Mouse (Mus musculus) left cerebral cortex, adult 8-10 months (tissue): ENCODE measurements at regions not wholly inside any gene's neighbourhood (a gene's known extent, or its start where the extent isn't known, plus 50 kb on each side); places are given as distances from the start of the nearest gene placed in this dataset.
A peak's percentile ranks its signal among the peaks of the same experiment; 100 is the strongest.

ENCODE experiments used
- DNase-seq, 2 experiments: peaks; one replicate each; pipeline ENCODE4 v3.0.0; 2022; ENCODE audit warnings: low spot score in 2 of 2

DNA sequence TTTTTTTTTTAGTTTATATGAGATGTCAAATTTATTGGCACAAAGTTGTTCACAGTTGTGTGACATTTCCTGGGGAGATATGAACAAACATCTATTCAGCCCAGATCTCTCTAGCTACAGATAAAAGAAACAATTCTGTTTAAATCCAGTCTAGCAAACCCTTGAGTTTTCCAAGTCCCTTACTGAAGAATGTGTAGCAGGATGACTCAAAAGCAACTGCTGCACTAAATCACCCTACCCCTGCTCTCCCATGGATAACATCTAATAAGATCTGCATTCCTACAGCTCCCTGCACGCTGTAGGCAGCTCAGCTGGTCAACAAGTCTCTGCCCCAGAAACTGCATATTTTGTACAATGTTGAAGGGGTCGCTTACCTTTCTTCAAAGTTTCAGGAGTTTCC, 1242.6 kb upstream of the Lrrc6 start:
- no peak for DNase-seq

DNA sequence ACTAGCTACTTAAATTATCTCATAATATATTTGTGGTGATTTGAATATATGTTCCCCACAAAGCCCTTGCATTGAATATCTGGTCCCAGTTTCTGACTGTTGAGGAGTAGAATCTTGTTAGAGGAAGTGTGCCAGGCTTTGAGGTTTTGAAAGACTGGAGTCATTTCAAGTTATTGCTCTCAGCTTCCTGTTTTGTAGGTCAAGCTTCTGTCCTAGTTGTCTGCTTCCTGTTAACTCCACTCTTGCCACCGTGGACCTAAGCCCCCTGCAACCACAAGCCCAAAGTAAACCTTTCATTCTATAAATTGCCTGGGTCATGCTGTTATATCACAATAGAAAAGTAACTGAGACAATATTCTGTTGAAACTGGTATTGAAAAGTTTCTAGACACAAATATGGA, 1232.3 kb upstream of the Lrrc6 start:
- no peak for DNase-seq

DNA sequence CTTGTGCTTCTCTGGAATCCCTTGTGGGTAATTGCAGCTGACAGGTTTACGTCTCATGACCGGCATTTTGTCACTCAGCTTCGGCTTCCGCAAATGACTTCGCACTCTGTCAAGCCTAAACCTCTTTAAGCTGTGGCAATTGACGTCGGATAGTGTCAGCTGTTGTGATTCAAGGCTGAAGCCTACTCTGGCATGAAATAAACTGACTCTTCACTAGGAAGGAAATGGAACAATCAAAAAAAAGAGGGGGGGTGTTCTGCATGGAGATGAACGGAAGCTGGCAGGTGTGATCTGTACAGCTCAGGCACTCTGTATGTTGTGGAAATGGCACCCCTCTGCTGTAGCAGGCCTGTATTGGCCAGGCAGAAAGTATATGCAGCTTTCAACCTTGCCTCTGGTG, 1228.8 kb upstream of the Lrrc6 start:
- DNase-seq = no peak

DNA sequence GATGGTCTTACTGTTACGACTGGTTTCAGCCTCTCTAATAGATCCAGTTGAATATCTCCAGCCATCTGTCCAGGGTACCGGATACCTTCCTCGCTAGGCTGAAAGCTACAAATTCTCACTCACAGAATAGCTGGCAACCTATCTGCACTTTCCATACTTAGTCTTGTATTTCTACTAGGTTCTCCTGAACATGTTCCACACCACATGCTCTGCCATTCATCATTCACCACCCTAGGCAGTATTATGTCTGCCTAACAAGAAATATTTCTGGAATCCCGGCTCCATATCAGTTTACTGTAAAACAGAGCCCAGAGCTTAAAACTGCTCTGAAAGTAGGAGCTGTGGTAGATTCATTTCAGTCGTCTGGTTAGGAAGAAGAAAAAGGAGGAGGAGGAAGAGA, 1224.5 kb upstream of the Lrrc6 start:
- no peak for DNase-seq

DNA sequence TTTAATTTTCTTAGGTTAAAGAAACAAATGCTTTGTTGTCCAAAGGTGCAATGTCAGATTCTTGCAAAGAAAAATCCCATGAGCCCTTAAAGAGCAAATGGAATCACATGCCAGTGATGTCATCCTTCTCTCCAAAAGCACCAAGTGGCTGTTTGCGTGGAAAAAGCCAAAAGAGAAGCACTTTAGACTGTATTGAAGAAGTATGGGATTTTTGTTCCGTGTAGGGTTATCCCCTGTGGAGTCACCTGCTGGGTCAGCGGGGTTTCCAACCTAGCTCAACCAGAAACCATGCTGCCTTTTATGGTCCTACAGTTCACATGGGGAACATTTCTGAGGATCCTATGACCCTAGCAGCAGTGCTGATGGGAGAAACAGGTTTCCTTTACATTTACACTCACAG, 1213.5 kb upstream of the Lrrc6 start:
- no peak for DNase-seq

DNA sequence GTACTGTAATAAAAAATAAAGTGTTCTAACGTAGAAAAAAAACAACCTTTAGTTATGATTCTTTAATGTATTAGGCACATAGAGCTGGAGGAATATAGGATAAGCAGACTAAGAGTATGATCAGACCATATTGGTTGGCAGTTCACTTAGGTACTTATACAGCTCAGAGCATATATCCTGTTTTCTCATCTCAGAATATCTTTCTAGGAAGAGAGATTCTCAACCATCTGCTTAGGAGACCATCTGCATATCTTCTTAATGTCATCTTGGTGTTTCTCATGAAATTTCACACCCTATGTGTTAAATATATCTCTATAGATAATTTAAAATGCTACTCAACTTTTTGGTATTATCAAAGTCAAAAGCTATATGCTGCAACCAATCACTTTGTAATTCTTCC, 1185.4 kb upstream of the Lrrc6 start:
- no peak for DNase-seq

DNA sequence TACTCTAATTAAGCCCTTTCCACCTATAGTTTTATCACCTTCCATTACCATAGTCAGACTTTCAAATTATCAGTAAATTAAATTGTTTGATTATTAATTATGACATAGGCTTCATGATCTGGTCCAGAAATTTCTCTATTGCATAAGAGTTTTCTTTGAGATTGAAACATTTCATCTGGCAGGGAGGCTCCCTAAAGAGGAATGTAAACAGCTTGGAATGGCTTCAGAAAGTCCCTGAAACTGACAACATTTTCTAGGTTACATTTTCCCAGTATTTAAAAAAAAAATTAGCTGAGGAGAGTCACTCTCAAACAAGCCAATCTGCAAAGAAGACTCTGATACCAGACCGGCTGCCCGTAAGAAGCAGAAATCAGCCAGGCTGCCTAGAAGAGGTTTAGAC, 1172.6 kb upstream of the Lrrc6 start:
- no peak for DNase-seq

DNA sequence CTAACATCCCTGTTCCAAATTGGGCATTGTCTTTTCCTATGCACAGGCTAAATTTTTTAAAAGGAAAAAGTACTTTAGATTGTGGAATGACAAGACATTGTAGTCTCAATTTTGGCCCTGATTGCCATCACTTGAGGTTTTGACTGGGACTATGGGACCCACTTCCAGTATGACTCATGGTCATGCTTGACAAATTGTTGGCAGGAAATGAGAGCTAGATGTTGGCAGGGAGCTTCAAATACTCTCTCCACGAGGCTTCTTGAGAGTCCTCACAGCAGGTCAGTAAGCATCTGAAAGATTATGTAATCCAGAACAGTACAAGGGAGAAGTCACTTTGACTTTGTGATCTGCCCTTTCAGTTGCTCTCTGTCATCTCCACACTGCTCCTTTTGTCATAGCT, 1135.4 kb upstream of the Lrrc6 start:
- no peak for DNase-seq

DNA sequence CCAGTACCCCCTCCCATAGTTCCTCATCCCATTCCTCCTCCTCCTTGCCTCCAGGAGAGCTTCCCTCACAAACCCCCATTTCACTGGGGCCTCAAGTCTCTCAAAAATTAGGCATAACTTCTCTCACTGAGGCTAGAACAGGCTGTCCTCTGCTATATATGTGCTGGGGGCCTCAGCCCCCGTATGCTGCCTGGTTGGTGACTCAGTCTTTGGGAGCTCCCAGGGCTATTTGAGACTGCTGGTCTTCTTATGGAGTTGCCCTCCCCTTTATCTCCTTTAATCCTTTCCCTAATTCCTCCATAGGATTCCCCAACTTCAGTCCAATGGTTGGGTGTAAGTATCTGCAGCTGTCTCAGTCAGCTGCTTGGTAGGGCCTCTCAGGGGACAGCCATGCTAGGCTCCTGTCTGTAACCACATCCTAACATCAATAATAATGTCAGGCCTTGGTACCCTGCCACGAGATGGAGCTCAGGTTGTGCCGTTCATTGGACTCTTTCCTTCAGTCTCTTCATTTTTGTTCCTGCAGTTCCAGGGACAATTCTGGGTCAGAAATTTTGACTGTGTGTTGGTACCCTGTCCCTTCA, 1126.1 kb upstream of the Lrrc6 start:
- no peak for DNase-seq

DNA sequence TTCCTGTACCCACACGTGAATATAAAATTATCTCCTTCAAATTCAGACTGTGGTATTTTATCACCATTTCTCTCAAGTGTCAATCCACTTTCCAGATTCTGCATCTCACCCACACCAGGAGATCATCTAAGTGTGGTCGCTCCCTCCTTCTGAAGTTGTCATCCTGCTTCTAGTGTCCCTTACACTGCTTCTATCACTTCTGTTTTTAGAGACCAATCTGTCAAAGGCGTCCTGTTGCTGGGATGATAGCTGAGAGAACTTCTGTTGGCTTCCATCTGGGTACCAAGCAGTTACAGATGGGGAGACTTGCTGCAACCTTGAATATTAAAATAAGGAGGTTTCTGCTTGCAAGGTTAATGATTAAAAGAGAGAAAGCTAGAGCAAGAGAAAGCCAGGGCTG, 1111.2 kb upstream of the Lrrc6 start:
- DNase-seq = peak in 1 of 2 experiments; percentile 29

DNA sequence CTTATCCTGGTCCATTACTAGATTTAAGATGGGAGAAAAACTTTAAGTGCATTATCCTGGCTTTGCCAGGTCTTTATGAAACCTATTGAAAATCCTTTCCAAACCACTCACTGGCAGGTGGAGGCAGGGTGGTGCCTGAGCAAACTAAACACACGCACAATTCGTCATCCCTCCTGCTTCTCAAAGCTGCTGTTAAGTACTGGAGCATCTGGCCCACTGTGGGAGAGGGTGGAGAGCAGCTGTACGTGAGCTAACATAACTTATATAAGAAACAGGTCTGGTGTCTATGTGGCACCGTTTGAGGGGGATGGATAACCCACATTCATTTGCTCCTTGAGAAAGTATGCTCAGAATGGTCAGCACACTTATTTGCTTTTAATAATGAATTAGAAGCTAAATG, 1097.7 kb upstream of the Lrrc6 start:
- DNase-seq = peak in 1 of 2 experiments; percentile 46

DNA sequence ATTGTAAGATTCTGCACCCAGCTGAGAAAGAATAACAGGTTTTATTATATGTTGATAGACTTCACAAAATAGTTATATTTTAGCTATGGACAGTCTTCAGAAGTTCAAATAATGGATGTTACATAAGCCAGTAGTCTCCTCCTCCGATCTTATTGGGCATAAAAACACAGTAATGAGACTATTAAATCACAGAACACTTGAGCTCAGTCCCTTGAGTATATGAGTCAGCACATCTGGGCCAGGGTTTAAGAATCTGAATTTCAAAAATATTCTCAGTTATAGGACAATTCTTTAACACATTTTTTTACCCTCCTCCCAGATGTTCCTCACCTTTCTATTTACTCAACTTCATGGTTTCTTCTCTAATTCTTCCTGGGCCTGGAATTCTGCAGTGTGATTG, 1075.9 kb upstream of the Lrrc6 start:
- no peak for DNase-seq

DNA sequence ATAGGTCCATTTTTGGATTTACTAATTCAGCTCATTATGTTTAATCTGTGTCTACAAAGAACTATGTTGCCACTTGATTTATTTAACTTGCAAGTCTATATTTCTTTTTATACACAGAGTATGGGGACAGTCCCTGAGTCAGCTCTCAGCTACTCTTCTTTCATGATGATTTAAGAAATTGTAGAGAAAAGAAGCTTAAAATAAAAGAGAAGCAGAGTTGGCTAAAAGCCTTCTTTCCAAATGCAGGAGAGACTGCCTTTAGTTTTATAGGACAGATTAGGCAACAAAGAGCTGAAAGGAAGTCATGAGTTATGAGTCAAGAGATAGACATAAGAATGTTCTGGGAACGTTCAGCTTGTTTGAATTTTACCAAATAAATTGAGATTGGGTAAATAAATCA, 1070.9 kb upstream of the Lrrc6 start:
- DNase-seq = no peak

DNA sequence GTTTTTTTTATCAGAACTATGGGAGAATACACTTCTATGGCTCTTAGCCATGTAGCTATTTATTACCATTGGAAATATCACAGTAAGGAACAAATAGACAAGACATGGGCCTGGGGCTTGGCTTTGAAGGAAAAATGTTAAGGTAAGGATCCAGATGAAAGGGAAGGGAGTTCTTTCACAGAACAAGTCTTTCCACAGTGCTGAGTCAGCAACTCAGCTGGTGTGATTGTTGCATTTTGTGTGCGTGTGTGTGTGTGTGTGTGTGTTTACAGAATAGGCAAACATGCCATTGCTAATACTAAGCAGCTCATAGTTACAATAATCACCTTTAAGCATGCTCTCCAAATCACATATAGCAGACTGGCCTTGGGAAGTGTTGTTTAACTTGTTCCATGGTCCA, 1056.6 kb upstream of the Lrrc6 start:
- DNase-seq = no peak

DNA sequence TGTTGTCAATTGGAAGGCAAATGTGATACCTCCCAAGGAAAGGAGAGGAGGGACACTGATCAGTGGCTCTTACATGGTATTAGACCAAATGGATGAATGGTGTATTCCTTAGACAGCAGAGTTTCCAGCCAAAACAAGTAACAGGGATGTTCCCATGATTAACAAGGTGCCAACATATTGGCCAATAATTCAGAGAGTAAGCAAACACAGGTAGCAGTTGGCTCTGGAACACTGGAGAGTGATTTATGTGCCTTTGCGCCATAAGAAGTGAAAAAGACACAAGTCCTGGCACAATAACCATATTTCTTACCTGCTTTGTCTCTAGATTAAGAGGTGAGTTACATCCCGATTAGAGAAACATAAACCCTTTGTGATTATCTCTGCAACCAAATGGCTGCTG, 1051.2 kb upstream of the Lrrc6 start:
- DNase-seq = no peak

DNA sequence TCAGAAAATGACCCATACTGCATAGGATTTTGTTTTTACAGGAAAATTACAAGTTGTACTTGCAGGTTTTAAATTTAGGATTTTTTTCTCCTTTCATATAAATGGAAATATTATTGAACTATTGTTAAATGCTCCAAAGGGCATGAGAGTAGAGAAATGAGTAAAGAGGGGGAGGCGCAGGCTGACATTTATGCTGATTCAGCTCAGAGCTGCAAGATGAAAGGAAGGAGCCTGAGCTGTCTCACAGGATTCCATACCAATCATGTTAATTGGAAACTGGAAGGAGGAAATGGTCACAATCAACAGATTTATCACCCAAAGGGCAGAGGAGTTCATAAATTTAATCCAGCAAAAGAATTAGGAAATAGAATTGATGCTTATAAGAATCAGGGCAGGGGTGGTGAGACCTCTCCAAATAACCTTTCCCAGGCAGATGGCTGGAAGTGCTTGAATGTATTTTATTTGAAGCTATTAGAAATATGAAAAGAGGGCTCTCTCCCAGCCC, 1046.2 kb upstream of the Lrrc6 start:
- no peak for DNase-seq

DNA sequence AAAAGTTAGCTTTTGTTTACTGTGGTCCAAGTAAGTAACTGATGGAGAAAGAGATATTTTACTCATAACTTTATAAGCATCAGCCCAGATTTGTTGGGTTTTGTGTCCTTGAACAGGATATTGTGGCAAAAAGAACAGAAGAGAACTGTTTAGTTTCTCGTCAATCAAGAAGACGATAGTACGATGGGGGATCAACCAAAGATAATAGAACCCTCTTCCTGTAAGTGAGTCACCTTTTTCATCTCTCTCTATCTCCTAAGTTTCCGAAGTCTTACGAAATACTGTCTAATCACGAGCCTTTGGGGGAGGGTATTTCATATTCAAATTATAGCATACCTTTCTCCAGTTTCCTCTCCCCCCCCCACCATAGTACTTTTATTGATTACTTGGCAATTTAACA, 1045.0 kb upstream of the Lrrc6 start:
- DNase-seq = no peak

DNA sequence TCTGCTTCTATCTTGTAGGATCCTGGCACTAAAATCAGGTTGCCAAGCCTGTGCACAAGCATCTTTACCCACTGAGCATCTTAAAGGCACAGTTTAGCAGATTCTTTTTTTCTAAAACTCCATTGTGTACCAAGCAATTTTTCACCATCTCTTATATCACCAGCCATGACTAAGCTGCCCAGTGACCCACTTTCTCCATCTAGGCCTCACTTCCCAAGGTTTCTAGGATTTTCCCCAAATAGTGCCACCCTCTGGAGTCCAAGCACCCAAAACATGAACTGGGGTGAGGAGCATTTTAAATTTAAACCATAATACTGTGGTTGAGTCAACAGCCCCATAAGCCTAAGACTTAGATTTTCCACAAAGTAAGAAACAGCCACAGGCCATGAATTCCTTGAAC, 1013.0 kb upstream of the Lrrc6 start:
- no peak for DNase-seq

DNA sequence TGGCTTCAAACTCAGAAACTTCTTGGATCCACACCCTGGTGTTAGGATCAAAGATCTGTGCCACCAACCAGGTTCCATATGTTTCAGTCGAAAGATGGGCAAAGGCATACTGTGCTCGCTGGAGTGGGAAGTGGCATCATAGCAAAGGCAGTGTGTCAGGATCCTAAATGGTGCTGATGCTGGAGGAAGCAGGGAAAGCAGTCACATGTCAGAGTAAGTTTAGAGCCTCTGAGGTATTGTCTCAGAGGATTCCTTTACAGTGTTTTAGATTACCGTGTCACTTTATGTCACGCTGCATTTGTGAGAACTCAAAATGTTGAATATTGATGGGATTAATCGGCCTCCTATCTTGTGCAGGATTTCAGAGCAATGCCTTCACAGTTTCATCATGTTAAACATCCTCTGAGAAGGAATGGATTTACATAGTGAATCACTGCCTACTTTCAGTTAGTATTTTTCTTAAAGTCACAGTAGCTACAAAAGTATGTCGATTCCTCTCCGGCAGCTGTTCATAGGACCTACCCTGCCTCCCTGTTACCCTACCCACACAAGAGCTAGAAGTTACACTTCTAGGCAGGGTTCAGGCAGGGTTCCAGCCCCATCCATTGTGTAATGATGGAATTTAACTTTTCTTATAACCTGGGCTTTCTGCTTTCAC, 994.4 kb upstream of the Lrrc6 start:
- DNase-seq = no peak

DNA sequence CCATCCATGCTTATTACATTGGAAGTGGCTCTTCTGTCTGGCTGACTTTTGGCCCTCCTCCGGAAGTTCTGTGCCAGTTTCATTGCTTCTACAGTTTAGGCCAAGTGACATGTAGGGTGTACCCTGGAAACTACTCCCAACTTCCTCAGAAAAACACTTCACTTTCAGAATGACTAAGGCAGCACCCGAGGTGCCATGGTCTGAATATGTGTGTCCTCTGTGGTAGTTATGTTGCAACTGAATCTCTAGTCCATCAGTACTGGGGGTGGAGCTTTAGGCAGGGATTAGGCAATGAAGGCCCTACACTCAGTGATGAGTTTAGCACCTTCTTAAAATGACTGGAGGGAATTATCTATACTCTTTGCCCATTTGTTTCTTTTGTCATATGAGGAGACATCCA, 981.0 kb upstream of the Lrrc6 start:
- no peak for DNase-seq

DNA sequence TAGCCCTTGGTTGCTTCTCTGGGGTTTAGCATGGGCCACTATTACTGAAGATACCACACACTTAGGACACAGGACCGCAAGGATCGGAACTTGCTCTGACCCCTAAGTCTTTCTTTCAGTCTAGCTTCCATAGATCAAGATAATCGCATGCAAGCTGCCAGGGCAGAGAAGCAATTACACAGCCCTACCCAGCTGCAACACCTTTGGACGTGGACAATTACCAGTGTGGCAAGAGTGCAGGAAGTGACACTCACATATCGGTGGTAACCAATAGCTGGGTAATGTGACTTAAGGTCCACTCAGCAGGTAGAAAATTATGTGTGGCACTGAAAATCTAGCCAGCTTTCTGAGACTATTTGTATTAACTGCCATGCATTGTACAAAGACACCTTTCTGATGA, 973.6 kb upstream of the Lrrc6 start:
- DNase-seq = no peak

DNA sequence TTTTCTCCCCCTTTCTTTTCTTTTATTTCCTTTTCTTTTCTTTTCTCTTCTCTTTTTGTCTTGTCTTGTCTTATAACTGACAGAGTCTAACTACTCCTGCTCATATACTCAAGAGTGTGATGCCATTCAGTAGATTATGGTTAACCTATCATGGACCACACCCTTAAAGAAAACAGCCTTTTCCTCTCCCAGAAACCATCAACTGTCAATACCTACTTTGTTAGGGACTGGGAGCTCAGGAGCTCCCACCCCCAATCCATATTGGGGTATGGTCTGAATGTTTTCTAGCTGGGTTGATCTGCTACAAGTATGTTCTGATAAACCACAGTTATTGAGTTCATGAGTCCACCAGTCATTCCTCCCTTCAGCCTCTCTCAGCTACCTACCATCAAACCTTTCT, 972.3 kb upstream of the Lrrc6 start:
- no peak for DNase-seq

DNA sequence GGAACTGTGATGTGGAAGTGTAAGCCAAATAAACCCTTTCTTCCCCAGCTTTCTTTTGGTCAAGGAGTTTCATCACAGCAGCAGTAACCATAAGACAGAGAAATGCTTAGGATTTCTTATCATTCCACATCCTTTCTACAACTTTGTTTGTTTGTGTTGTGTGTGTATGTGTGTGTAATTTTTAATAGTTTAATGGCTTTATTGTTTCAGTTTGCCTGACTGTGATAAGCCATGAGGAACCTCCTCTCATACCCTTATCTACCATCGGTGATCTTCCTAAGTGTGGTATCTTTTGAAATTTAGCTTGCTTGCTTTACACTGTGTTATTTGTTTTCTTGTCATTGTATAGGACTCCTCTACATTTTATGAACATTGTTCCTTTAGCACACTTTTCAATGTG, 970.6 kb upstream of the Lrrc6 start:
- DNase-seq = no peak

DNA sequence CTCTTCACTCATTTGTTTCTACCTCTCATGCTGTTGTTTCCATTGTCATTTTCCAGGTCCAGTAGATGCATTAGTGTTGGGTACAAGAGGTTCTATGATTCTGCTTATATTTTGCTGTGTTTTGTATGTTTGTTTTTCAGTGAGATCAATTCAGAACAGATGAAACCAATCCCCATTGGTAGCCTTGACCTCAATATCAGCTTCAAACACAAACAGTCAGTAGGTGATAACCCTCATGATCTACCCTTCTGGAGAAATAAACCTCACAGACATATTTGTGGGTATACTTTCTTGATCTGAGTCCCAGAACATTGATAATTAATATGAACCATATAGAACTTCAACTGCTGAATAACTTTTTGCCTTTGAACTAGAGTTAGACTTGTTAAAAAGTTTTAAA, 969.3 kb upstream of the Lrrc6 start:
- DNase-seq = no peak
